Mouse (Mus musculus) ES-Bruce4 (cell line): ENCODE data around the gene Cyp8b1.

Experiments
- CTCF ChIP-seq: IDR thresholded peaks from one replicate; pipeline ENCODE4 v1.8.1; 2011; ENCODE audit warnings: low read depth, low read length
- EP300 ChIP-seq: IDR thresholded peaks from 2 replicates; pipeline ENCODE4 v1.6.1; 2011; ENCODE audit warnings: low read depth, low read length; ENCODE audit not compliant: insufficient read depth
- POLR2A ChIP-seq: IDR thresholded peaks from one replicate; pipeline ENCODE4 v1.8.1; 2011; ENCODE audit warnings: low read length; ENCODE audit not compliant: insufficient read depth

- TF ChIP-seq CTCF = no peak
- no peak for TF ChIP-seq POLR2A
- no peak for TF ChIP-seq EP300
These were observed 8.6 kb downstream of the Cyp8b1 start for GRCm38 (mm10) chr9:121907356-121908070.
